Mouse (Mus musculus) bone marrow, adult 2 months (tissue): ENCODE measurements around the gene Atp2b2. TPM values are rescaled to one million over a fixed set of nuclear protein-coding genes. Genes with fewer than 3 reads are reported as not detected.

Experiments
- H3K27ac ChIP-seq: fragments of 200-500 bp; 2 replicates; pipeline ENCODE4 v1.5.1; 2012; ENCODE audit warnings: low read depth, mild to moderate bottlenecking, control low read depth, inconsistent platforms, low read length; ENCODE audit not compliant: control insufficient read depth, poor library complexity, insufficient read depth
- H3K4me1 ChIP-seq: fragments of 200-500 bp; 2 replicates; pipeline ENCODE4 v1.6.1; 2011; ENCODE audit warnings: low read length; ENCODE audit not compliant: control insufficient read depth, insufficient read depth
- H3K4me3 ChIP-seq: fragments of 200-500 bp; replicated peaks from 2 replicates; pipeline ENCODE3; 2011; ENCODE audit warnings: mild to moderate bottlenecking, low read depth, low read length, control low read depth; ENCODE audit not compliant: control insufficient read depth
- CTCF ChIP-seq: fragments of 200-500 bp; IDR thresholded peaks from 2 replicates; pipeline ENCODE4 v1.5.1; 2011; ENCODE audit warnings: low read length, control low read depth; ENCODE audit not compliant: control insufficient read depth, insufficient read depth
- POLR2A ChIP-seq: fragments of 200-500 bp; IDR thresholded peaks from 2 replicates; pipeline ENCODE4 v1.6.1; 2011; ENCODE audit warnings: low read depth, mild to moderate bottlenecking, control low read depth, low read length, borderline replicate concordance; ENCODE audit not compliant: control insufficient read depth
- WGBS: fragments of 180-500 bp; shearing (Covaris S2); methylation state at CpG from one replicate; pipeline ENCODE4 v1.1.7; 2018; 5-methylcytosine and 5-hydroxymethylcytosine counted together
- polyA plus RNA-seq: library from polyadenylated mRNA; stranded (reverse); fragments of >200 nt; gene quantifications from 2 replicates; pipeline ENCODE4 v1.2.4, GENCODE M21; 2011; ENCODE audit warnings: low replicate concordance; ENCODE audit not compliant: missing spikeins, insufficient read depth, insufficient read length

Gene Atp2b2
- polyA plus RNA-seq, 1 experiment: 0.92 TPM

DNA sequence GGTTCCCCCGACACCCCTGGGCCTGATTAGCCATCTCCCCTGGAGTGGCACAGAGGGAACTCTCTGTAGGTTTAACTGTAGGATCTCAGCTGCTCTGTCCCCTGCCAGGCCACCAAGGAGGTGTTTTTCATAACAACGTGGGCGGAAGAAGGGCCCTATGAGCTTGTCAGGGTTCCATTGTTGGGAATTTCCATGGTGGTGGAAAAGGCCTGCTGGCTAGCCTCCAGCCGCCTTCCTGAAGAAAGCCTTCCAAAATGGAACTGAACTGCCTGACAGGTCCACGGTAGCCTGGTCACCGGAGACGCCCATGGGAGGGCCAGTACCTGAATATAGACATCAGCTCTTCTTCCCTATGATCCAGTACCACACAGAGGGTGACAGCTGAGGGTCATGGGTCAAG is 169.8 kb downstream of the Atp2b2 start:
- 74% methylated on average over 7 of the region's 7 CpGs for WGBS
- Histone ChIP-seq H3K27ac (no peak overlapping the region), H3K4me1 (no peaks in the 10 kb centered on the region), H3K4me3 (no peak overlapping the region)
- TF ChIP-seq POLR2A (no peak), CTCF (no peak)

DNA sequence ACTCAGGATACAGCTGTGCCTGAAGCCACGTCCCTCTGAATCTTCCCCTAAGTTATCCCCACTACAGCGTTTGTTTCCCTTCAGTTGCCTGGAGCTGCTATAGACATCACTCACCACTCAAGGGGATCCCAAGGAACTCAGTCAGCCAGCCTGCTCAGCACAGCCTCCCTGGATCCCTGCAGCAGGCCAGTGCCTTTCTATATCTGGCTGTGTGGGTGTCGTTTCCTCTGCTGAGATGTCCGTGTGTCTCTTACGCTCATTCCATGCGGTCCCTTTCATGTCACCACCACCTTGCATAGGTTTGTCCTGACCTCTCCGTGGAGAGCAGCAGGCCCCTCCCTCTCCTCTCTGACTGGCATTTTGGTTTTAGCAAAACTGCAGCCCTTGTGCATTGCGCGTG is 171.6 kb downstream of the Atp2b2 start:
- TF ChIP-seq POLR2A (no peak), CTCF (no peak)
- no peak overlapping the region for H3K4me3 ChIP-seq
- WGBS: 68% methylated on average over 9 of the region's 9 CpGs
- H3K4me1 ChIP-seq: no peaks in the 10 kb centered on the region
- no peak overlapping the region for H3K27ac ChIP-seq

DNA sequence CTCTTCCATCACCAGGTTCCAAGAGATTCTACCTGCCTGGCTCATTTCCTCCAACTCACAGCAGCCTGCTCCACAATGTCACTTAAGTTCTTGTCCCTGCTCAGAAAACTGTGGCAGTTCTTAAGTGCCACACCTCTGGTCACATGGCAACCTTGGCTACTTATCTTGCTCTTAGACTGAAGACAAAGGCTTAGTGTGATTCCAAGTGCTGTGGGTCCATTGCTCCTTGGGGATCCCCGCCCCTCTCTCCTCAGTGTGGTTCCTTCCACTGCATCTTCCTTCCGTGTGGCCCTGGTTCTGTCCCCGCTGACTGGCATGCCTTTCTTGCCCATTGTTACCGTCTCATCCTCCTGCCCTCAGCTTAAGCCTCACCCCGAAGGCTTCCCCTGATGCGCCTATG is 173.9 kb downstream of the Atp2b2 start:
- no peaks in the 10 kb centered on the region for H3K4me1 ChIP-seq
- H3K27ac ChIP-seq: no peak overlapping the region
- WGBS: 73% methylated on average over 6 of the region's 6 CpGs
- TF ChIP-seq CTCF: no peak
- no peak for TF ChIP-seq POLR2A
- H3K4me3 ChIP-seq: no peak overlapping the region

DNA sequence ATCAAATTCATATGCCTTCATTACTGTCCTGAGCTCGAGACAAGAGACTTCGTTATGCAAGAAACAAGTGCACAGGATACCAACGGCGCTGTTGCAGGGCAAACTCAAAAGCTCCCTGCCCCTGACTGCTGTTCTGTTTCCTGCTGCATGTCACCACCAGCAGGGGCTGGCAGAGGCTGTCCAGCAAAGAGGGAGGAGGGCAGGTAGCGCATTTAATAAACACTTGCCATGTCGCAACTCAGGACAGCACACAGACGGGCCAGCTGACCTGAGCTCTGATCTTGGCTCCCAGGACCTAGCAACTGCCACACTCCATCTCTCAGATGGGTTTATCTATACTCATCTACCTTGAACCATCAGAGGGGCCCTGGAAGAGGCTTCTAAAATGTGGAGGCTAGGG is 176.7 kb downstream of the Atp2b2 start:
- no peaks in the 10 kb centered on the region for H3K4me1 ChIP-seq
- no peak overlapping the region for H3K4me3 ChIP-seq
- TF ChIP-seq CTCF: no peak
- no peak for TF ChIP-seq POLR2A
- WGBS: 71% methylated on average over 7 of the region's 7 CpGs
- H3K27ac ChIP-seq: no peak overlapping the region

DNA sequence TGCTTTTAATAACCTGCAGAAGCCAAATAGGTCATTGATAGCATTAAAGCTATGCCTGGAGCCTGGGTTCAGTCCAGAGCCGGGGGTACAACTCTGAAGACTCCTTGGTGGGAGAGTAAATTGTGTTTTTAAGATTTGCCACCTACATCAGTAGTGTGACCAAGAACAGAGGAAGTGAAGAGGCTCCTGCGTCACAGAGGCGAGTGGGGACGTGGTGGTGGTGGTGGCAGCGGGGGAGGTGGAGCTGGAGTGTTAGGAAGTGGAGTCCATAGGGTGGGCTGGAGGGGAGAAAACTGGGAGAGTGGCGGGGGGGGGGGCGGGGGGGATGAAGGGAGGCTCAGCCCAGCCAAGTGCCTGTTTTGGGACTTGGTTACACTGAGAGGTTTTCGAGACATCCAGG is 177.6 kb downstream of the Atp2b2 start:
- TF ChIP-seq CTCF: no peak
- no peak for TF ChIP-seq POLR2A
- H3K4me3 ChIP-seq: no peak overlapping the region
- no peak overlapping the region for H3K27ac ChIP-seq
- WGBS: 48% methylated on average over 8 of the region's 8 CpGs
- H3K4me1 ChIP-seq: no peaks in the 10 kb centered on the region

DNA sequence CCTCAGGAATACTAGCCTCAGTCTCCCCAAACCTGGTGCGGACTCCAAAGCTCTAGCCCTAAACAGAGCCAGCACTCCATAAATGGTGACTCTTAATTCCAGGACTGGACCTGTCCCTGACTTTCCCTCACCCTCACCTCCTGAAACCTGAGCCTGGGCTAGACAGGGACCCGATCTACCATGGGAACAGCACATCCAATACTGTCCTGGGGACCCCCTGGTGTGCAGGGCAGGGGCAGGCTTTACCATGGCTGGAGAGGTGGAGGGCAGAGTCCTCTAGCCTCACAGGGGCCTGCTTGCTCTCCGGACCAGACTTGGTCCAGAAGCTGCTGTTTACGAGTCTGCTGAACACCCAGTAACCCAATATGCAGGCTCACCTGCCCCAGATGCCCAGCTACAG is 179.5 kb downstream of the Atp2b2 start:
- 79% methylated on average over 4 of the region's 4 CpGs for WGBS
- no peak for TF ChIP-seq POLR2A
- Histone ChIP-seq H3K4me1 (no peaks in the 10 kb centered on the region), H3K27ac (no peak overlapping the region), H3K4me3 (no peak overlapping the region)

DNA sequence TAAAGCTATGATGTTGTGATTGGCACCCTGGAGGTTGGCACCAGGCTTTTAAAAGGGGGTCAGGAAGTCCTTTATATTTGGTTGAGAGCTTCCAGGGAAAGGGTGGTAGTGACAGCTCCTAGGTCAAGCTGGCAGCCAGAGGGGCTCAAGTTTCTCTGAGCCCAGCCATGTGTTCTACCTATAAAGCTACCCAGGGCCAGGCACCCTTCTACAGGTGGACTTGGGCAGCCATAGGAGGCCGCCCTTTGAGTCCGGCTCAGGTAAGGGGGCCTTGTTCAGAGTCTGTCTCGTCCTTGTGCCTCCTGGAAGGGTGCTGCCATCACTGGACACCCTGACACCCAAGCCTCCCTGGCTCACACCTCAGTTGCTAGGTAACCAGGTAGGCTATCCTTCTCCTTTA is 180.5 kb downstream of the Atp2b2 start:
- H3K27ac ChIP-seq: no peak overlapping the region
- H3K4me3 ChIP-seq: no peak overlapping the region
- no peaks in the 10 kb centered on the region for H3K4me1 ChIP-seq
- no peak for TF ChIP-seq CTCF
- no peak for TF ChIP-seq POLR2A
- 82% methylated on average over 3 of the region's 3 CpGs for WGBS

DNA sequence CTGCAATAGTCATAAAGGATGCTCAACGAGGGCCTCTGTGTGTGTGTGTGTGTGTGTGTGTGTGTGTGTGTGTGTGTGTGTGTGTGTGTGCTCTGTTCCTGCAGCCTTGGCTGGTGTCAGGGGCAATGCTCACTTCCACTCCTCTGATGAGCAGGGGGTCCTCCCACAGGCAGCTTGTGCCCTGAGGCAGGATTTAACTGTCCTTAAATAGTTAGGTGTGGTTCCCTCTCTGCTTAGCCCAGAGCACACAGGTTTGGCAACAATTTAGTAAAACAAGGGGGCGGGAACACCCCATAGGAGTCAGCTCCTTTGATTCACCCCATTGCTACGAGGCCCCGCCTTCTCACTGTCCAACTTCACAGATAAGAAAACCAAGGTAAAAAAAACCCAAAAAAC is 181.0 kb downstream of the Atp2b2 start:
- no peak overlapping the region for H3K4me3 ChIP-seq
- WGBS: 51% methylated on average over 4 of the region's 4 CpGs
- TF ChIP-seq CTCF: no peak
- no peak for TF ChIP-seq POLR2A
- H3K27ac ChIP-seq: no peak overlapping the region
- H3K4me1 ChIP-seq: no peaks in the 10 kb centered on the region

DNA sequence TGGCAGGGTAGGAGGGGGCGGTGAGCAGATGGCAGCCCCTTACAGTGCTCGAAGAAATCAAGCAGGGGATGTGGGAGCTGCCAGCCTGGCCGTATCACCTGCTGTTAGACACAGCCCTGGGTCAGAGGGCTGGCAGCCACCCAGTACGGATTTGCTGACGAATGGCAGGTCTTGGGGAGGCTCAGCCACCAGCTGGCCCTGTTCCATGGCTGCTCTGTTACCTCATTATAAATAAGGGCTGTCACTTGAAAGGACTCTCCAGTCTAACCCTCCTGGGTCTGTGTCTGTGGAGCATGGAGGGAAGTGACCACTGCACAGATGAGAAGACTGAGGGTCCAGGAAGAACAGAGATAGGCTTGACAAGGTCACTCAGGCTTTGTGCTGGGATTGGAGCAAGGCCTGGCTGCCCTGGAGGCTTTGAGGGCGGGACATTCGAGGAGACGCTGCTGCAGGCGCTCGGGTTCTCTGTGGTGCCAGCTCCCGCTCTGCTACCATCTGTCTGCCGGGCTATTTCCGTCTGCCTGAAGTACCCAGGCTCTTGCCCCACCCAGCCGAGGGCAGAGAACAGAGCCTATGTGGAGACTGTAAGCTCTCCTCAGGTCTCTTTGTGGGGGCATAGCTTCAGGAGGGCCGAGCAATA is 181.6 kb downstream of the Atp2b2 start:
- TF ChIP-seq CTCF (no peak), POLR2A (no peak)
- 33% methylated on average over 15 of the region's 15 CpGs for WGBS
- Histone ChIP-seq H3K4me3 (no peak overlapping the region), H3K27ac (no peak overlapping the region), H3K4me1 (no peaks in the 10 kb centered on the region)
